Mouse (Mus musculus) limb, embryonic 13.5 days (tissue): ENCODE results near the gene Syndig1. TPM values are rescaled to one million over a fixed set of nuclear protein-coding genes. Genes with fewer than 3 reads are reported as not detected.

Experiments
- ATAC-seq: fragments of 200-750 bp; cut with Nextera tagmentation; 2 replicates; pipeline ENCODE4 v1.8.0; 2017; ENCODE audit warnings: low read depth, moderate number of reproducible peaks, moderate TSS enrichment; ENCODE audit not compliant: low FRiP score
- H3K27ac ChIP-seq: fragments of 300-500 bp; sonication (generic); 2 replicates; pipeline ENCODE4 v1.5.1; 2015; ENCODE audit warnings: inconsistent platforms, mild to moderate bottlenecking, moderate library complexity
- H3K27me3 ChIP-seq: fragments of 300-500 bp; sonication (generic); 2 replicates; pipeline ENCODE4 v1.6.1; 2015; ENCODE audit warnings: mild to moderate bottlenecking, inconsistent platforms
- H3K36me3 ChIP-seq: fragments of 300-500 bp; sonication (generic); 2 replicates; pipeline ENCODE4 v1.6.1; 2015; ENCODE audit warnings: inconsistent platforms, mild to moderate bottlenecking, moderate library complexity
- H3K4me1 ChIP-seq: fragments of 300-500 bp; sonication (generic); 2 replicates; pipeline ENCODE4 v1.6.1; 2015; ENCODE audit warnings: inconsistent platforms
- H3K4me2 ChIP-seq: fragments of 300-500 bp; sonication (generic); replicated peaks from 2 replicates; pipeline ENCODE4 v1.6.1; 2015; ENCODE audit warnings: inconsistent platforms, mild to moderate bottlenecking, moderate library complexity
- H3K4me3 ChIP-seq: fragments of 300-500 bp; sonication (generic); 2 replicates; pipeline ENCODE4 v1.5.1; 2015; ENCODE audit warnings: moderate library complexity, mild to moderate bottlenecking, inconsistent platforms
- H3K9ac ChIP-seq: fragments of 300-500 bp; sonication (generic); 2 replicates; pipeline ENCODE4 v1.6.1; 2015; ENCODE audit warnings: mild to moderate bottlenecking, inconsistent platforms
- H3K9me3 ChIP-seq: fragments of 300-500 bp; sonication (generic); 2 replicates; pipeline ENCODE4 v1.6.1; 2016; ENCODE audit warnings: inconsistent platforms
- WGBS: fragments of 180-500 bp; shearing (Covaris S2); methylation state at CpG from one replicate; pipeline ENCODE4 v1.1.7; 2015; 5-methylcytosine and 5-hydroxymethylcytosine counted together
- polyA plus RNA-seq: library from polyadenylated mRNA; unstranded; fragments of >200 nt; fragmentation: Nextera tagmentation; extraction: Ambion mirVana; gene quantifications from 2 replicates; pipeline ENCODE4 v1.2.1, GENCODE M21; 2015

Gene Syndig1
- polyA plus RNA-seq, 1 experiment from 2014 or later: 11.3 TPM

DNA sequence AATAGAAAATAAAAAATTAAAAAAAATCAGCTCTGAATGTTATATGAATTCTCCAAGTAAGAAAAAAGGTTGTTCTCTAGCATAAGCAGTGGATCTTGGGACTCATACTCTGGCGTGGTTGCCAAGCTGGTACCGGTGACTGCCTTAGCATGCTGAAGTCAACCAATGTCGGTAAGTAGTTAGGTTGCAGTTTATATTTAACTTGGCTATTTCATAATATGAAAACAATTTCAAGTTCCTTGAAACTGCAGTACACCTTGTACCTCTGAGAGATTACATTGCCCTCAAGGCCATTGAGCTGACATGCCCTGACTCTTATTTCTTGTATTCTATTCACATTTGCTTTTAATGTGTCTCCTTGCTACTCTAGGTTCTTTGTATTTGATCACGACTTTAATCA is 163.9 kb downstream of the Syndig1 start:
- no peak overlapping the region for H3K4me3 ChIP-seq

DNA sequence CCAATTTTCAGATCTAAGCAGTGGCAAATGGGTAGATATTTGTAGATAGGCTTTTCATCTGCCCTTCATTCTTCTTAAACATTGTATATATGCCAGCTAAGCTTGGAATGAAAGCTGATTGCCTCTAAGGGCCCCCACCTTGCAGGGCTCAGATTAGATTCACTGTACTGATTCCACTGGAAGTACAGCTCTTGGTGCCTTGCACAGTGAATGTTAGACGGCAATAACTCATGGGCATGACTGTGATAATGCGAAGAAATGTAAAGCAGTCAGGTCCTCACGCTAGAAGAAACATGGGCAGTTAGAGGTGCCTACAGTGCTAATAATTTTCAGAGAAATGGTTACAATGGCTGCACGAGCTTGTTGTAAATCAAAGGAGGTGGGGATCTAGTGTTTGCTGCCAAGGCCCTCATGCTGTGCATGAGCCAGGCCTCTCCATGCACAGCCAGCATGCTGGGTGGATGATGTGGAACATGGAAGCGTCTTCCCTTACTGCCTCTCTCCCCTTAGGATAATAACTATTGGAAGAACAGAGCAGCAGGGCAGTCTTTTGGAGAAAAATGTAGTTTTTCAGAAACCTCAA is 167.5 kb downstream of the Syndig1 start:
- H3K27ac ChIP-seq: peak overlapping the region; percentile 91
- peaks cover 27% of the 10 kb centered on the region for H3K4me1 ChIP-seq
- H3K27me3 ChIP-seq: no peaks in the 10 kb centered on the region
- no peak overlapping the region for H3K4me3 ChIP-seq
- H3K36me3 ChIP-seq: no peaks in the 10 kb centered on the region
- 59% methylated on average over 5 of the region's 5 CpGs for WGBS
- H3K9me3 ChIP-seq: no peaks in the 10 kb centered on the region
- 0 out of 2 replicates have a peak, but pooled peaks have one; percentile 3 for ATAC-seq
- H3K9ac ChIP-seq: no peak overlapping the region
- H3K4me2 ChIP-seq: no peak overlapping the region

More for the DNA sequence above, 163.9 kb downstream of the Syndig1 start:
- no peaks in the 10 kb centered on the region for H3K9me3 ChIP-seq
- H3K27ac ChIP-seq: no peak overlapping the region
- 90% methylated on average over 4 of the region's 4 CpGs for WGBS
- no peak overlapping the region for H3K4me2 ChIP-seq
- no peaks in the 10 kb centered on the region for H3K27me3 ChIP-seq
- no peak overlapping the region for H3K9ac ChIP-seq
- peaks cover 20% of the 10 kb centered on the region for H3K4me1 ChIP-seq
- no peak for ATAC-seq
- no peaks in the 10 kb centered on the region for H3K36me3 ChIP-seq

DNA sequence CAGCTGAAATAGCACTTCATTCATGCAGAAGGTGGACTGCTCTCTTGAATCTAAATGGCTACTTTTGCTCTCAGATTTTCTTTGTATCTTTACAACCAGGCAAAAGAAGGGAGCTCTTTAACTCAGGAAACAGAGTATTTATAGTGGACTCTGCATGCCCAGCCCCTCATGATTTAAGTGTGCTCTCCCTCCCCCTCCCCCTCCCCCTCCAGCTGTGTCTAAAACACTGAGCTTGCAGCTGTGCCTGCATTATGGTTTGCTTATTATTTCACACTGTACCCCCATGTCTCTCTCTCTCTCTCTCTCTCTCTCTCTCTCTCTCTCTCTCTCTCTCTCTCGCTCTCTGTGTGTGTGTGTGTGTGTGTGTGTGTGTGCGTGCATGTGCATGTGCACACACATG is 168.6 kb downstream of the Syndig1 start:
- Histone ChIP-seq H3K4me1 (peaks cover 27% of the 10 kb centered on the region), H3K9me3 (no peaks in the 10 kb centered on the region), H3K4me3 (no peak overlapping the region), H3K27ac (peak overlapping the region; percentile 91), H3K9ac (no peak overlapping the region), H3K27me3 (no peaks in the 10 kb centered on the region), H3K4me2 (peak overlapping the region; percentile 11; the same call in 1 of the 2 replicates), H3K36me3 (no peaks in the 10 kb centered on the region)
- WGBS: 41% methylated on average over 2 of the region's 2 CpGs
- ATAC-seq: peak; percentile 82; the same call in 1 of the 2 replicates

DNA sequence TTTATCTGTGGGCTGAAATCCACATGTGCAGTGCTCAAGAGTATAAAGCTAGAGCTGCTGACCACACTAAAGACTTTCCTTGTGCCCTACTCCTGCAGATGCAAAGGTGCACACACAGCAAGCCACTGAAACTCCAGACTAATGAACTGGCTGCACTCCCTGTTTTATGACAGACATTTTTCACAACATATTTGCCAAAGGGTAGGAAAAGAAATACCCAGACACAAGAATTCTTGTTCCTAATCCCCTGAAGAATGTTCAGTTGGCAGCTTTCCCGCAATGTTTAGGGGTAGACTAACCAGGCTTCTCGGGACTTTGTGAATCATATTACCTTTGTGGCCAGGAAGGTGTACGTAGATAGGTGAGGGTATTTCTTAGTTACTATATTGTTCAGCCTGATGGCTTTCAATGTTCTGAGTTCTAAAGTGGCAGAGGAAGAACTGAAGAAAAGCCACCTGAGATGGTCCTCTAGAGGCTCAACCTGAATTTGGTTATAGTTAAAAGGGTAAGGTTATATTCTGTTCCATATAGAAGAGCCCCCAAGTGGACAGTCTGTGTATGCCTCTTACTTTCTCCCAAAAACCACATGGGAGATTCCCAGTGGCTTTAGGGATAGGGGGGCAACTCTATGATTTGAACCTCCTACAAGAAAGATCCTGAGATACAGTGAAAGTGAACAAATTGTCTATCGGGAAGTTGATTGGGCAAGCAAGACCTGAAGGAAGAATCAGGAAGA is 169.5 kb downstream of the Syndig1 start:
- ATAC-seq: peak; percentile 55
- H3K27ac ChIP-seq: peak overlapping the region; percentile 91
- 39% methylated on average over 4 of the region's 4 CpGs for WGBS
- peak overlapping the region; percentile 11; the same call in 1 of the 2 replicates for H3K4me2 ChIP-seq
- no peak overlapping the region for H3K9ac ChIP-seq
- no peak overlapping the region for H3K4me3 ChIP-seq
- no peaks in the 10 kb centered on the region for H3K36me3 ChIP-seq
- no peaks in the 10 kb centered on the region for H3K9me3 ChIP-seq
- no peaks in the 10 kb centered on the region for H3K27me3 ChIP-seq
- H3K4me1 ChIP-seq: peaks cover 27% of the 10 kb centered on the region

DNA sequence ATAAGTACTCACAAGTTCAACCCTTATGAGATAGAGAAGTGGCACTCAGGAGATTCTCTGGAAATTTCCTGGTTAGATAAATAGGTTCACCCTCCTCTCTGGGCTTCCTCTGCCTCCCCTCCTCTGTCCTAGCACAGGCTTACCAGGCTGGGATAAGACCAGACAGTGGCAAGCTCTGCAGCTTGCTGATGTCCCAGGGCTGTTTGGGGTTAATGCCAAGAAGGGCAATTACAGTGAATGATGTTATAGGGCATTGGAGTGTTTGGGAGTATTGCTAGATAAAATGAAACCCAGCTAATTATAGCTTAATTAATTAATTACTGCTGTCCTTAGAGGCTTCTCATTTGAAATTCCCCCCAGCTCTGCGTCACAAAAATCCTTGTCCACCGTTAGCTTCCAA is 171.6 kb downstream of the Syndig1 start:
- Histone ChIP-seq H3K27me3 (no peaks in the 10 kb centered on the region), H3K36me3 (no peaks in the 10 kb centered on the region), H3K27ac (no peak overlapping the region), H3K4me2 (no peak overlapping the region), H3K9me3 (no peaks in the 10 kb centered on the region), H3K4me3 (no peak overlapping the region), H3K9ac (no peak overlapping the region), H3K4me1 (peaks cover 31% of the 10 kb centered on the region)
- ATAC-seq: no peak
- WGBS: 71% methylated on average over 2 of the region's 2 CpGs

DNA sequence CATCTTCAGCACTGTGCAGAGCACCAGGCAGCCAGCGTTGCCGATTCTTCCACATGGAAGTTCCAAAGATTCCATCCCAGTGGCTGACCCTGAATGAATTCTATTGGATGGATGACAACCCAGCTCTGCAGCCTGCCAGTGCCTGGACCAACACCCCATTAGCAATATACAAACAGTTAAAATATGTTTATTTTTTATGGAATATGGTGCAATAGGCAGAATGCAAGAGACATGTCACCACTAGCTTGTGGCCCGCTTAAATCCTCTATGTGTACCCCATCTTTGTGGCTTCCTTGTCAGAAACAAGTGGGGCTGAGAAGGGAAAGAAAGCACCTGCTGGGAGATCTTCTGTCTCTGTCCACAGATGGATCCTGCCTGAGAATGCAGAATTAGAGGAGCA is 174.5 kb downstream of the Syndig1 start:
- no peak overlapping the region for H3K27ac ChIP-seq
- H3K36me3 ChIP-seq: no peaks in the 10 kb centered on the region
- no peaks in the 10 kb centered on the region for H3K9me3 ChIP-seq
- no peak overlapping the region for H3K9ac ChIP-seq
- H3K4me3 ChIP-seq: no peak overlapping the region
- H3K4me2 ChIP-seq: no peak overlapping the region
- no peak for ATAC-seq
- no peaks in the 10 kb centered on the region for H3K27me3 ChIP-seq
- 89% methylated on average over 3 of the region's 3 CpGs for WGBS
- H3K4me1 ChIP-seq: peaks cover 6% of the 10 kb centered on the region

DNA sequence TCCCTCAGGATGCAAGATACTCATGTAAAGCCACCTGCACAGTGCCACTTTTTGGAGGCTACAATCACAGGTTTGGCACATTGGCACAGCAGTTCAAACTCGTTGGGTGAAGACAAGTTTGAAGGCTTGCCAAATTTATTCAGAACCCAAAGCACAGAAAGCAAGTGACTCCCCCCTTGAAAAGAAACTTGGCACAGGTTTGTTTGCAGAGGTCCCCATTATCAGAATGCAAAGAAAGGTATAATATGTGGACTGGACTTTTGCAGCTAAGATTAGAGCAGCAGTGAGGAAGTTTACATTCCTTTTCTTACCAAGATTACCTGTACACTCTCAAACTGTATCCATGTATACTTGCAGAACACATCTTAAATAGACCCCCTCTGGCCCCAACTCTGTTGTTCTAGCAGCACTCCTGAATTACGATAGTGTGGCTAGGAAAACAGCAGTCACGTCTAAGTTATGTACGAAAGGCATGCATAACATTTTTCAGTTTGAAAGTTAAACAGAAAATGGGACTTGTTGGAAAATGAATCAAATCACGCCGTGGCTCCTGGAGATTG is 183.9 kb downstream of the Syndig1 start:
- Histone ChIP-seq H3K9ac (no peak overlapping the region), H3K4me3 (no peak overlapping the region), H3K27ac (no peak overlapping the region), H3K4me1 (0 out of 2 replicates have a peak, but pooled peaks cover 6% of the 10 kb centered on the region), H3K9me3 (no peaks in the 10 kb centered on the region), H3K27me3 (no peaks in the 10 kb centered on the region), H3K36me3 (no peaks in the 10 kb centered on the region), H3K4me2 (no peak overlapping the region)
- no peak for ATAC-seq
- 73% methylated on average over 6 of the region's 6 CpGs for WGBS

DNA sequence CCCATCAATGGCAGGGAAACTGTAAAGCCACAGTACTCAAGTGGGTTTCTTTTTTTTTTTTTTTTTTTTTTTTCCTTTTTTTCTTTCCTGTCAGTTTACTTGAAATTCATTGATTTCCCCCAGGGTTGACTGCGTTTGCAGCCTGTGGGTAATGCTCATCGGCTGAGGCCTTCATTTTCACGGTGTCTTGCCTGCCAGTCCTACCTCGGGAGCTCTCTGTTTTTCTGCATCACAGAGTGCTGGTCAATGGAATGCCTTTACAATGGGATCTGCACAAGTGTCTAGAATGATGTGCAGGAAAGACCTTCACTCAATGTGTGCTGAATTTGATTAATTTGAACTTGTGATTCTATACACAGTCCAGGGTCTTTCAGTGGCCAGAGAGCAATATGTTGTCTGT is 184.8 kb downstream of the Syndig1 start:
- H3K4me1 ChIP-seq: 0 out of 2 replicates have a peak, but pooled peaks cover 6% of the 10 kb centered on the region
- H3K4me2 ChIP-seq: no peak overlapping the region
- 77% methylated on average over 4 of the region's 4 CpGs for WGBS
- ATAC-seq: no peak
- H3K9me3 ChIP-seq: no peaks in the 10 kb centered on the region
- H3K27ac ChIP-seq: no peak overlapping the region
- H3K36me3 ChIP-seq: no peaks in the 10 kb centered on the region
- H3K27me3 ChIP-seq: no peaks in the 10 kb centered on the region
- H3K4me3 ChIP-seq: no peak overlapping the region
- H3K9ac ChIP-seq: no peak overlapping the region

DNA sequence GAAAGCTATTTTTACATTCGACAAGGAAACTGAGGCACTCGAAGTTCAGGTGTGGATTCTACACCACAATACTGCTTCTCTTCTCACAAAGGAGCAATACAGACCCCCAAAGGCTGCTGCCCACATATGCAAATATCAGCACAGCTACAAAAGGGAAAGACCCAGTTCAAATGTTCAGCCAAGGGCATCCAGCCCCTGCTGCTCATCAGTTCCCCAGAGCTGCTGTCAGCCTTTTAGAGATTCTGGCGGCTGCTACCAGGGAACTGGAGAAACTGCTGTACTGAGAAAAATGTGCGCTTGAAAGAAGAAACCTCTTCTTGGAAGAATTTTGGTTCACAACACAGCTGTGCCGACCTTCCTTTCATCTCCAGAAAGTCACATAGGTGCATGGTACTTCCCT is 187.3 kb downstream of the Syndig1 start:
- Histone ChIP-seq H3K27me3 (no peaks in the 10 kb centered on the region), H3K9me3 (no peaks in the 10 kb centered on the region), H3K4me2 (no peak overlapping the region), H3K9ac (no peak overlapping the region), H3K36me3 (no peaks in the 10 kb centered on the region), H3K4me1 (0 out of 2 replicates have a peak, but pooled peaks cover 6% of the 10 kb centered on the region), H3K4me3 (no peak overlapping the region), H3K27ac (no peak overlapping the region)
- WGBS: 70% methylated on average over 5 of the region's 5 CpGs
- ATAC-seq: no peak

DNA sequence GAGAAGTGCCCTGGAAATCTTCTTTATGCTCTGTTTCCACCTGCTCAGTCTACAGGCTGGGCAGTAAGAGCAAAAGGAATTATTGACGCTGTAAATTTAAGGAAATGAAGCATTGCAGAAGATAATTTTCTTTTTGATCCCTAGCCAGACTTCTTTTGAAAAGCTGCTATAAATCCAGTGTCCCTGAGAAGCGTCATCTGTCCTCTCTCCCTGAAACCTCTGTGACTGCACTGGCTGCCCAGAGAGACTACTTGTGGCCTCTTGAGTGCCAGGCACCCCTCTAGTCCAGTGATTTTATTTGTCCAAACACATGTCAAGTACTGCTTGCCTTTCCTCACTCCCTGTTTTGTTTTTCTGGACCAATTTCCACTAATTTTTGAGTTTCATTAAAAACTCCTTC is 191.7 kb downstream of the Syndig1 start:
- no peak overlapping the region for H3K9ac ChIP-seq
- H3K4me1 ChIP-seq: 0 out of 2 replicates have a peak, but pooled peaks cover 10% of the 10 kb centered on the region
- no peaks in the 10 kb centered on the region for H3K27me3 ChIP-seq
- no peak overlapping the region for H3K27ac ChIP-seq
- no peaks in the 10 kb centered on the region for H3K9me3 ChIP-seq
- ATAC-seq: no peak
- no peaks in the 10 kb centered on the region for H3K36me3 ChIP-seq
- H3K4me2 ChIP-seq: no peak overlapping the region
- H3K4me3 ChIP-seq: no peak overlapping the region
- WGBS: 73% methylated on average over 2 of the region's 2 CpGs

DNA sequence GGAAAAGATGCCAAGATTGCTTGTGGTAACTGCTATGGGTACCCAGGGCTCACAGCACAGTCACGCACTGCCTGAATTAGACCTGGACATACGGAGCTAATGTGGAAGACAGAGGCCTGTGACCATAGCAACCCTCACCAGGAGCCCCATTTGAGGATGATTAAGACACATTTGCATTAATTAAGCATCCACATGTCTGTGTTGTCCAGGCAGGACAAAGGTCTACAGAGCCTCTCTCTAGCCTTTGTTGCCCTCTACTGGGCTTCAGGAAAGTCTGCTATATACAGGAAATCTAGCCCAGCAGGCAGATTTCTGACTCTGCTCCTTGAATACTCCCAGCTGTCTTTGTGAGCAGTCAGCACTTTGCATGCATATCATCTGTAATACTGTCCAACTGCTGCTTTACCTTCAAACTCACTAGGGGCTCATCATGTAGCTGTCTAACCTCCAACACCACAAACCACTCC is 194.9 kb downstream of the Syndig1 start:
- 32% methylated on average over 2 of the region's 2 CpGs for WGBS
- no peak overlapping the region for H3K27ac ChIP-seq
- ATAC-seq: peak; percentile 81

DNA sequence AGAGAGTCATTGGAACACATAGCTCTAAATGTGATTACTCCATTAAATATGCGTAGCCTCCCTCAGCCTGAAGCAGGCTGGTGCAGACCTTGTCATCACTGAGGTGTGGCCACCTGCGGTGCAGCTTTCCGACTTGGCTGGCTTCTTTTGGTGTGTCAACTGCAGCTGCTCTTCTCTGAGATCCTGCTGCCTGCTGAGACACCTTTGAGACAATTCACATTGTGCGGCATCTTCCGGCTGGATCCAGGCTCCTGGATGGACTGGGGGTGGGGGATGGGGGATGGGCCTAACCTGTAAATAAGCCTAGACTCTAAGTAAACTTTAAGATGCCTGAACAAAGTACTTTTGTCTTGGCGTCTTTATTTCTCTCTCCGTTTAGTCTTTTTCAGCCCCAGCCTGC is 214.5 kb downstream of the Syndig1 start:
- H3K4me3 ChIP-seq: no peak overlapping the region

More for the DNA sequence above, 194.9 kb downstream of the Syndig1 start:
- H3K9me3 ChIP-seq: no peaks in the 10 kb centered on the region
- no peak overlapping the region for H3K4me3 ChIP-seq
- H3K27me3 ChIP-seq: no peaks in the 10 kb centered on the region
- no peak overlapping the region for H3K4me2 ChIP-seq
- no peaks in the 10 kb centered on the region for H3K36me3 ChIP-seq
- no peak overlapping the region for H3K9ac ChIP-seq
- 0 out of 2 replicates have a peak, but pooled peaks cover 4% of the 10 kb centered on the region for H3K4me1 ChIP-seq

More for the DNA sequence above, 214.5 kb downstream of the Syndig1 start:
- no peaks in the 10 kb centered on the region for H3K4me1 ChIP-seq
- H3K27ac ChIP-seq: no peak overlapping the region
- H3K4me2 ChIP-seq: no peak overlapping the region
- H3K9ac ChIP-seq: no peak overlapping the region
- H3K9me3 ChIP-seq: no peaks in the 10 kb centered on the region
- ATAC-seq: no peak
- WGBS: 92% methylated on average over 7 of the region's 7 CpGs
- no peaks in the 10 kb centered on the region for H3K36me3 ChIP-seq
- no peaks in the 10 kb centered on the region for H3K27me3 ChIP-seq
